Comparison of ENCODE assay signal across 29 mouse cellular contexts in genomic region chr2:86926557-86926956, GRCm38 (mm10). TPM values are rescaled to one million over a fixed set of nuclear protein-coding genes. Genes with fewer than 3 reads are reported as not detected.
"Had no signal": no experiment of that assay in that cellular context is flagged by ENCODE, and none has a peak within 500 bp of the region (broad histone marks: within the 10 kb centered on the region; RNA-seq: fewer than 3 reads in every experiment).

No protein-coding gene starts in this region.

- DNase-seq: kidney, adult 11 months; kidney, adult 8-10 months; kidney, postnatal 10 days; kidney, postnatal 36 days; layer of hippocampus, postnatal 36 days; liver; lung, adult 18-20 months; lung, postnatal 10 days; lung, postnatal 36 days; retina, postnatal 1 day; thymus, postnatal 4 days had no signal

RNA-seq across cellular contexts. Expression of gene Olfr1098, which starts 2.2 kb away (rescaled TPM):
- total RNA-seq: layer of hippocampus, adult 8-10 months; layer of hippocampus, postnatal 10 days; layer of hippocampus, postnatal 36 days; monocyte, adult 5-6 weeks; neutrophil, adult 5-6 weeks had no signal
- polyA plus RNA-seq: intestine, embryonic 15.5 days; kidney, embryonic 15.5 days; limb, embryonic 10.5 days; limb, embryonic 13.5 days; liver, embryonic 12.5 days; liver, embryonic 15.5 days; lung, embryonic 15.5 days; midbrain, embryonic 10.5 days; midbrain, embryonic 13.5 days; midbrain, embryonic 16.5 days; myocyte; neural tube, embryonic 13.5 days; stomach, embryonic 14.5 days; stomach, postnatal 0 days had no signal

RNA-seq across cellular contexts. Expression of gene Olfr1099, which starts 33.9 kb away (rescaled TPM):
- total RNA-seq: layer of hippocampus, adult 8-10 months; layer of hippocampus, postnatal 10 days; layer of hippocampus, postnatal 36 days; monocyte, adult 5-6 weeks; neutrophil, adult 5-6 weeks had no signal
- polyA plus RNA-seq: intestine, embryonic 15.5 days; kidney, embryonic 15.5 days; limb, embryonic 10.5 days; limb, embryonic 13.5 days; liver, embryonic 12.5 days; liver, embryonic 15.5 days; lung, embryonic 15.5 days; midbrain, embryonic 10.5 days; midbrain, embryonic 13.5 days; midbrain, embryonic 16.5 days; myocyte; neural tube, embryonic 13.5 days; stomach, embryonic 14.5 days; stomach, postnatal 0 days had no signal

RNA-seq across cellular contexts. Expression of gene Olfr1097, which starts 34.5 kb away (rescaled TPM):
- total RNA-seq: layer of hippocampus, adult 8-10 months; layer of hippocampus, postnatal 10 days; layer of hippocampus, postnatal 36 days; monocyte, adult 5-6 weeks; neutrophil, adult 5-6 weeks had no signal
- polyA plus RNA-seq: intestine, embryonic 15.5 days; kidney, embryonic 15.5 days; limb, embryonic 10.5 days; limb, embryonic 13.5 days; liver, embryonic 12.5 days; liver, embryonic 15.5 days; lung, embryonic 15.5 days; midbrain, embryonic 10.5 days; midbrain, embryonic 13.5 days; midbrain, embryonic 16.5 days; myocyte; neural tube, embryonic 13.5 days; stomach, embryonic 14.5 days; stomach, postnatal 0 days had no signal

RNA-seq across cellular contexts. Expression of gene Gm13723, which starts 52.0 kb away (rescaled TPM):
- total RNA-seq: layer of hippocampus, adult 8-10 months; layer of hippocampus, postnatal 10 days; layer of hippocampus, postnatal 36 days; monocyte, adult 5-6 weeks; neutrophil, adult 5-6 weeks had no signal
- polyA plus RNA-seq: intestine, embryonic 15.5 days; kidney, embryonic 15.5 days; limb, embryonic 10.5 days; limb, embryonic 13.5 days; liver, embryonic 12.5 days; liver, embryonic 15.5 days; lung, embryonic 15.5 days; midbrain, embryonic 10.5 days; midbrain, embryonic 13.5 days; midbrain, embryonic 16.5 days; myocyte; neural tube, embryonic 13.5 days; stomach, embryonic 14.5 days; stomach, postnatal 0 days had no signal

RNA-seq across cellular contexts. Expression of gene Olfr1100, which starts 53.2 kb away (rescaled TPM):
- total RNA-seq: layer of hippocampus, adult 8-10 months; layer of hippocampus, postnatal 10 days; layer of hippocampus, postnatal 36 days; monocyte, adult 5-6 weeks; neutrophil, adult 5-6 weeks had no signal
- polyA plus RNA-seq: intestine, embryonic 15.5 days; kidney, embryonic 15.5 days; limb, embryonic 10.5 days; limb, embryonic 13.5 days; liver, embryonic 12.5 days; liver, embryonic 15.5 days; lung, embryonic 15.5 days; midbrain, embryonic 10.5 days; midbrain, embryonic 13.5 days; midbrain, embryonic 16.5 days; myocyte; neural tube, embryonic 13.5 days; stomach, embryonic 14.5 days; stomach, postnatal 0 days had no signal
